Mouse (Mus musculus) adrenal gland (tissue): ENCODE measurements at regions not wholly inside any gene's neighbourhood (a gene's known extent, or its start where the extent isn't known, plus 50 kb on each side); places are given as distances from the start of the nearest gene placed in this dataset.

Experiments
- intact Hi-C: fragments of 180-260 bp; cut with DNase I; formaldehyde crosslinking; loops from one replicate; pipeline ENCODE4 v1.15.1; 2025

DNA sequence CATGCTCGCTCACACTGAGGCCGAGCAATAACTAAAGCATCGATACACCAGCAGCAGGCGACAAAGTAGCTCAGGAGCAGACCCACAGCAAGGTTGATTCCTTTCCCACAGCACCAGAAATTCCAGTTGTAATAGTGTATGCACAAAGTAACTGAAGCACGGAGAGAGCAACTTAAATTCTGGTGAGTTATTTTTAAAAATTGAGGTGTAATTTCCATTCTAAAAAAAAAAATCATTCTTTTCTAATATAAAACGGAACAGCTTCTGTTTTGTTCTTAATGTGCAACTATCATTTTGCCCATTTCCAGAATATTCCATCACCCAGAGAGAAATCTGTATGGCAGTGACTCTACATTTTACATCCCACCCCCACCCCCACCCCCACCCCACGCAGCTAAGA is 202.1 kb upstream of the Runx1 start:
- intact Hi-C loops: no loop called here

DNA sequence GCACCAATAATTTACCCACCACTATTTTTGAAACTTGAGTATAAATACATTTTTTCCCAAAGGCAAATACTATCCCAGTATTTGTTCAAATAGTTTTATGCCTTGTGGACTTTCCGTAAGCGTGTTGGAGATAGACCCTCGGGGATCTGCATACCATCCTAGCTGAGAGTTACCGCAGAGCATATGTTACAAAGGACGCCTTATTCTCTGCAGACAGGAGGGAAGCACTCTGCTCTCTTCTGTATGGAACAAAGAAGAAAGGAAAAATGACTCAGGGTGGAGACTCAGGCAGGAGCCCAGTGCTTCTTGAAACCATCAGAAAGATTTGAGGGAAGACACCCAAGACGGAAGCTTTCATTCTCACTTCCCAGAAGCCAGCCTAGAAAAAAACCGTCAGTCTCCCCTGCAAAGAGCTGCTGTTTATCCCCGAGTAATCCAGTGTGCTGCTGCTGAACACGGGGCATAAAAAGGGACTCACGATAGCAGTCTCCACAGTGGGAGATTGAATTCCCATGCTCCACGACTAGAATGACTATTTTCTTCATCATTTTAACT is 200.2 kb upstream of the Runx1 start:
- intact Hi-C loops: no loop called here

DNA sequence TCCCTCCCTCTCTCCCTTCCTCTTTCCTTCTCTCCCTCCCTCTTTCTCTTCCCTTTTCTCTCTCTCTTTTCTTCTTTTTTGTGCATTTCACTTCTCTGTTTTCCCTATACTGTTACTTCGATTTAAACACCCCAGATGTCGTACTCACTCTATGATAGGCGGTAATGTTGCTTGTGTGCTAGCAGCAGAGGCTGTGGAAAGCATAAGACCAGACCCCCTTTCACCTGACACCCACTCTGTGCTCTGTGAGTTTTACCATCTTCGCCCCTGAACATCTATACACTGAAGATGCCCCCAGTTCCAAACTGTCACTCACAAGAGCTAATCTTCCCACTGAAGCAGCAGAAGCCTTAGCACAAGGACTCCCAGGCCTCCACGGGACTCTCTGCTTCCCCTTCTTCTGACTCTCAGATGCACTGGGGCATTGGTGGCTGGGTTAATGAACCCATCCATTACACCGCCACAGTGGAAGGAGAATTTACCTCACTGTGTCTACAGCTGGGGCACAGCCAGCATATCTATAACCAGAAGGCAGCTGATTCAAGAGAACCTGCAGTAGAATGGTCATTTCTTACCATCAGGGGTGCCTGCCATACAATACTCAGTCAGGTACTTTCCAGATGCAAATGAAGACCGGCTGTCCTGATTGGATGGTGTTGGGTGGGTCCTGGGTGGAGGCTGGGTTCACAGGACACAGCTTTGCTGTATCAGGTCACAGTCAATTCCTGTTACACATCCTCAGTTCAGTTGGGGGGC is 194.0 kb upstream of the Runx1 start:
- intact Hi-C loops: no loop called here

DNA sequence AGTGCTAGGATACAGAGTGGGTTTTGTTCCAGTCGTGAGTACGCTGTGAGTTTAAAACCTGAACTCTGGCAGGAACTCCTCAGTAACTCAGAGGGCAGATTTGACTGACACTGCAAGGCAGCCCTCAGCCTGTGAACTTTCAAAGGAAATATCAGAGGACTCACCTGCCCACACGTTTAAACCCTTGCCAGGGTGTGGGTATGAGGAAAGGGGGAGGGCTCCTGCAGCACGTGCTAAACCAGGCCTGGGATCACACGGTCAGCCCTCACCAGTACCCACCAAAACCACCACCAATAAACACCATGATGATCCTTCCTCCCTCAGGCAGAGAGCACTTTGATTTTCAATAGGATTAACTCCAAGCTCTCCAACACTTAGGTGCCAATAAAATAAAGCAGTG is 192.8 kb upstream of the Runx1 start:
- intact Hi-C loops: no loop called here

DNA sequence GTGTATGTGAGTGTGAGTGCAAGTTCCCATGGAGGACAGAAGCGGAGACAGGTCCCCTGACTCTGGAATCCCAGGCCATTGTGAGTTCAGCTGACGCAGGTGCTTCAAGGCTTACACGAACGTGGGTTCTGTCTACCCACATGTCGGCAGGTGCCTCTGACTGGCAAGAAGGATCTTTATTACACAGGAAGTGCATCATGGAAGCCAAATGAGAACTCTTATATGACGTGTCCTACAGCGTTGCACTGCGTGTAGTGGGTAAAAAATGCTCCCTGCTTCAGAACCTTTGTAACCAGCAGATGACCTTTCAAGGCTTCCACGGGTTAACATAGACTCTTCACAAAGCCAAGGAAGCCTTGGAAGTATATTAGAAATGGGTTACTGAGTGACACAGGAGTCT is 191.1 kb upstream of the Runx1 start:
- intact Hi-C loops: no loop called here

GRCm38 (mm10) chr16:93015636-93016035 is 189.7 kb upstream of the Runx1 start:
- intact Hi-C loops: no loop called here

DNA sequence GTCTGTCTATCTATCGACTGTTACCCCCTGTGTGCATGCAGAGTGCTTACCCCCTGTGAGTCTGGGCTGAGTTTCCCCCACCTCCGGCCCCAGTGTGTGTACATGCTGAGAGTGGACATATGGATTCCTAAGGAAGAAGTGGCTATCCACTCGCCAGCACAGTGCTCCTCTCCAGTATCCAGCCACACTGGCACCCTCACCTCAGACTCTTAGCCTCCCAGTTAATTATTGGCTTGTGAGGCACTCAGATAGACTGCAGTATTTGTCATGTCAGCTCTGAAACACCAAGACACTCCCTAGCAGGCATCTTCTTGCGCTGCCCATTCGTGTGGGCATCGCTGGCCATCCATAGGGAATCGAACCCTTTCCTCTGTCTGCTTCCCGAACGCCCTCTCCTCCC is 189.0 kb upstream of the Runx1 start:
- intact Hi-C loops: no loop called here

GRCm38 (mm10) chr16:93013881-93014280 is 187.9 kb upstream of the Runx1 start:
- intact Hi-C loops: no loop called here

- intact Hi-C loops: no loop called here
These were observed 187.3 kb upstream of the Runx1 start for GRCm38 (mm10) chr16:93013256-93013655.

DNA sequence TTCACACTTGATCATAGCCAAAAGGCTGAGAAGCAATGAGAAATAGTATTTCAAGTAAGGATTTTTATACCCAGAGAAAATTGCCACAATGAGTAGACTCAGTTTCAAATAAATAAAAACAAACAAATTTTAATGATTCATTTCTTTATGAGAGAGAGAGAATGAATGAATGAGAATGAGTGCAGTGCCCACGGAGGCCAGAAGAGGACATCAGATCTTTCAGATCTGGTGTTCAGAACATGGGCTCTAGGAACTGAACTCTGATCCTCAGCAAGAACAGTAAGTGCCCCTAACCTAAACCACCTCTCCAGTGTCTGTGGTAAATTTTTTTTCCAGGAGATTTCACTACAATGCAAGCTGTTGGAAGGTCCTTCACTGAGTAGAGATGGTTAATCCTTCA is 185.5 kb upstream of the Runx1 start:
- intact Hi-C loops: no loop called here

DNA sequence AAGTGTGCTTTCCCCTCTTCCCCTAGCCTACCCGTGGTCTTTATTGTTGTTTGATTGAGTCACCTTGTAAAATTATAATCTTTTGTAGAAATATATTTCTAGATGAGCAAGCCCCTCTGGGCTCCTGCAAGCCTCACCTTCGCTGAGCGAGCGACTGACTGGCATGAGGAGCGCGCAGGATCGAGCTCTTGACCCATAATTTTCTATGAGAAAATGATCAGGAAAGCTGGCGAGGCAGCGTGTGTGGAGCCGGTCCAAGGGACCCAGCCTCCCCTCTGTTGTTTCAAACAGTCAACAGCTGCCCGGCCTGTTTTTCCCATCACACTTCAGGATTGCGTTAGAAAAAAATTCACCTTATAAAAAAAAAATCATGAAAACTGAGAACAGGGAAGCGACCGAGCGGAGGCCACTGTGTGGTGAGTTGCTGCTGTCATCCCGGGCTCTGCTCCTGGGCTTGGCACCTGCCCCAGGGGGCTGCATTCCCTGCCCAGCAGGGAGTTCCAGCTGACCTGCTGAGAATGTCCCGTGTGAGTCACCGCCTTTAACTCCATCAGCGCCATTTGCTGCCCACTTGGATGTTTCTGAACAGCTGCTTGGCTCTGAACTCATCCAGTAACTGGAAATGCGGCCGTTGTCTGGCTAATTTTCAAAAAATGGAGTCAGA is 180.5 kb upstream of the Runx1 start:
- intact Hi-C loops: no loop called here

DNA sequence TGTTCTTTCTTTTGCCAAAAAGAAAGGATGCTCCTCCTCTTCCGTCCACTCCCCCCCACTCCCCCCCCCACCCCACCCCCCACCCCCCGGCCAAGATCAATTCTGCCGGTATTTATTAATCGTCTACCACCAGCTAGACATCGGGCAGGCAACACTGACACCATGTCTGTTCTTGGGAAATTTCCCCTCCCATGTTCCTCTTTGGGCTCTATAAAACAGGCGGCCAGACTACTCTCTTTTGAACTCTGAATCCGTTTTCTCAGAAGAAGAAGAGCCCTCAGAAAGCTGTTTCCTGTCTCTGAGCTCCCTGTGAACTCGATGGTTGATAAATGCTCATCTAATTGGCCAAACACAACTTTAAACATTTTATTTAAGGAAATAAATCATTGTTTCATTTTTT is 179.5 kb upstream of the Runx1 start:
- intact Hi-C loops: no loop called here

- intact Hi-C loops: no loop called here
These were observed 177.9 kb upstream of the Runx1 start for GRCm38 (mm10) chr16:93003830-93004229.

GRCm38 (mm10) chr16:92998689-92999088 is 172.7 kb upstream of the Runx1 start:
- intact Hi-C loops: no loop called here

GRCm38 (mm10) chr16:92997636-92998035 is 171.7 kb upstream of the Runx1 start:
- intact Hi-C loops: no loop called here

- intact Hi-C loops: no loop called here
These were observed 170.0 kb upstream of the Runx1 start for GRCm38 (mm10) chr16:92995993-92996350.

DNA sequence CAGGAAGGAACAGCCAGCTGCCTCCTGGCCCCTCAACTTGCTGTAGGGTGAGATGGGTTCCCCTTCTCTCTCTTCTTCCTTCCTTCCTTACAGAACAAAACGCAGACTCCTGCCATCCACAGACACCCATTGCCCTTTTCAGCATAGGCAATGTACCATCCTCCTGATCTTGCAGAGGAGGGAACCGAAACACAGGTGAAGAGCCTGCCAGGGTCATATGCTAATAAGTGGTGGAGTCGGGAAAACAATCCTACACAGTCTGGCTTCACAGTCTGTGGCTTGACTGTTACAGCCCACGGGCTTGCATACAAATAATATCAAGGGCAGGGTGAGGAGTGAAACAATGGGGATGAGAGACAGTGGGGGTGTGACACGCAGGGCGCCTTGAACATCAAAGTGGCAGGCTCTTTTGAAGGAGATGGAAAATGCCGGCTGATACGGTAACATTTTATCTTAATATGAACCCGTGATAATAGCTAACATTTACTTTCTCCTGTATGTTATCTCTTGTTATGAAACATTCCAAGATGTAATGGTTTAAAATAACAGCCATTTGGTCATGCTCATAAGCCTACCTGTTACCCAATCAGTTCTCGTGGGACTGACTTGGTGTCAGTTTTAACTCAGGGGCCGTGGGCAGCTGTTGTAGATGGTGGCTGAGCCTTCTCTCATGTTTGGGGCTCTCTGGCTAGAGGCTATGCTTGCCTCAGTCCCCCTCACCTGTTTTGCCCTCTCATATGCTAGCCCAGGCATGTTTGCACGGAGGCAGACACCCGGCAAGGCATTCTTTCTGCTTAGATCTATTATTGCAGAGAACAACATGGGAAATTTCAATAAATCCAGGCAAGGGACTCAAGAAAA is 169.4 kb upstream of the Runx1 start:
- intact Hi-C loops: no loop called here

DNA sequence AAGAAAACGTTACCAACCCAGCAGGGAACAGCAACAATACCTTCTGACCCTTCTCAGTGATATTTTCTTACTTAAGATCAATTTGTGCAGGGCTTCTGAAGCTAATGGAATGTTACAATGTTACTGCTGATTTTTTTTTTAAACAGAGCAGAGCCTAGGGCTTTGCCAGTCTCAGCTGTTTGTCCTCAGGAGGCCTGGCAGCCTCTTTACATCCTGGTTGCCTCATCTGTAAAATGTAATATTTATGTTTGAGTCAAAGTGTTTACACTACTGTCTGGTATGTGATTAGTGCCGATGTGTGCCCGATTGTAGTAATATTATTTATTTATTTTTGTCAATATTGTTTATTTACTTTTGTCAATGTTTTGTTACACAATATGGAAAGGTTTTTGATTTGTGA is 166.9 kb upstream of the Runx1 start:
- intact Hi-C loops: no loop called here

DNA sequence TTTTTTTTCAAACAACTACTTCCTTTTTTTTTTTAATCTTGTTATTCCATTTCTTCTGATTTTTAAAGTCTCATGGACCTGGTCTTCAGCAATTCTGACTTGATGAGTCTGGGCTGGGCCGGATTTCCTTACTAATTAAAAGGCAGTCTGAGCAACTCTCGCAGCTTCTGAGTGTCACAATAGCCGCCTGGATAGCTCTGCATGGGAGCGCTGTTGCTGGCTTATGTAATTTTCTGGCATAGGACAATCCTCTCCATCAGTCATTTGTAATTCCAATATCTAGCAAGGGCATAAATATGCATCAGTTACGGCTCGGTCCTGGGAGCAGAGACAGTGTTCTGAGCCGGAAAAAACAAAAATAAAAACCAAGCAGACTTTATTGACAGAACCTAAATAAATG is 165.5 kb upstream of the Runx1 start:
- intact Hi-C loops: no loop called here

- intact Hi-C loops: no loop called here
These were observed 162.5 kb upstream of the Runx1 start for GRCm38 (mm10) chr16:92988416-92988815.

DNA sequence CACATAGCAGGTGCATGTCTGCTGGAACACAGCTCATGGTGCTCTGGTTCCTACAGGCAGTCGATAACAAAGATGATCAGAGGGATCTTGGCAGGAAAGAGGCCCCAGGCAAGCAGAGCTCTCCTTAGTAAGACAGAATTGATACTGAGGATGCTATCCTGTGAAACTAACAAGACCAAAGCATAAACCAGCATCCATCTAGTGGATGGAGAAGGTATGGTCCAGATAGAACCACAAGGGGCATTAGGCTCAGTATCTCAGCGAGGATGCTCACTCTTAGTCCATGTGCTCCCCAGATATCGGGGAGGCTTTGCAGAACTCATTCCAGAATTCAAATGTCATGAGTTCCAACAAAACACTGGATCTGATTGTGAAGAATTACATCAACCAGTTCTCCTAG is 162.1 kb upstream of the Runx1 start:
- intact Hi-C loops: no loop called here

GRCm38 (mm10) chr16:92985768-92986167 is 159.8 kb upstream of the Runx1 start:
- intact Hi-C loops: no loop called here
